Mouse (Mus musculus) ES-Bruce4 (cell line): ENCODE measurements around the gene Dnmt3a.

Source experiments
- CTCF ChIP-seq: IDR thresholded peaks from one replicate; pipeline ENCODE4 v1.8.1; 2011; ENCODE audit warnings: low read depth, low read length
- POLR2A ChIP-seq: IDR thresholded peaks from one replicate; pipeline ENCODE4 v1.8.1; 2011; ENCODE audit warnings: low read length; ENCODE audit not compliant: insufficient read depth

DNA sequence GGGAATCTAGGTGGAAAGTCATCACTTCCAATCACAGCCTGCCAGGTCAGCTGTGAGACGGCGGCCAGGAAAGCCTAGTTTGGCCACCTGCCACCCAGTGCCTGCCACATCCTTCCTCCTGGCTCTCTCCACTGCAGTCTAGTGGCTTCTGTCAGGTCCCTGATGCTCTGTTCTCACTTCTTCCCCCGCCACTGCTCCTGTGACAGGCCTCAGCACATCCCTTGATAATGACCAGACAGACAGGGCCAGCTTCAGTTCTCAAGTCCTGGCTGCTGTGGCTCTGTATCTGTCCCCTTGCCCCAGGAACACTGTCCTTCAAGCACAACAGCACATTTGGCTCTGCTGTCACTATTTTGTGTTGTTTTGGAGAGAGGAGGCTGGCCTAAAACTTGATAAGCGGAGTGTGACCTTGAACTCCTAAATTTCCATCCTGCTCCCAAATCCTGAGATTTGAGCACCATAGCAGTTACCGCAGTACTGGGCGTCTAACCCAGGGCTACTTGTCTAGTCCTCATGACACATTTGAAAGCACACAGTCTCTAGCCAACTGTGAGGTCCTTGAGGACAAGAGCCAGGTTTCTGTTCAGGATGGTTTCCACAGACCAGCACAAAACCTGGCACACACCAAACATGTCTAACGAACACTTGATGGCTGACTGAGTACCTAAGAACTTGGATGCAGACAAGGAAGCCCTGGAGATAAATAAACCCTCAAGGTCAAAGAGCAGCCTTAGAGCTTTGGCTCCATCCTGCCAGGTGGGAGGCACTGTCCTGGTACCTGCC, 63.1 kb downstream of the Dnmt3a start:
- TF ChIP-seq POLR2A (no peak), CTCF (no peak)
